Mouse (Mus musculus) liver (tissue): ENCODE measurements around the gene Hal.

Experiments
- DNase-seq: peaks from one replicate; pipeline ENCODE4 v3.0.0-alpha.2; 2020; ENCODE audit warnings: mixed read lengths

The Hal gene

DNA sequence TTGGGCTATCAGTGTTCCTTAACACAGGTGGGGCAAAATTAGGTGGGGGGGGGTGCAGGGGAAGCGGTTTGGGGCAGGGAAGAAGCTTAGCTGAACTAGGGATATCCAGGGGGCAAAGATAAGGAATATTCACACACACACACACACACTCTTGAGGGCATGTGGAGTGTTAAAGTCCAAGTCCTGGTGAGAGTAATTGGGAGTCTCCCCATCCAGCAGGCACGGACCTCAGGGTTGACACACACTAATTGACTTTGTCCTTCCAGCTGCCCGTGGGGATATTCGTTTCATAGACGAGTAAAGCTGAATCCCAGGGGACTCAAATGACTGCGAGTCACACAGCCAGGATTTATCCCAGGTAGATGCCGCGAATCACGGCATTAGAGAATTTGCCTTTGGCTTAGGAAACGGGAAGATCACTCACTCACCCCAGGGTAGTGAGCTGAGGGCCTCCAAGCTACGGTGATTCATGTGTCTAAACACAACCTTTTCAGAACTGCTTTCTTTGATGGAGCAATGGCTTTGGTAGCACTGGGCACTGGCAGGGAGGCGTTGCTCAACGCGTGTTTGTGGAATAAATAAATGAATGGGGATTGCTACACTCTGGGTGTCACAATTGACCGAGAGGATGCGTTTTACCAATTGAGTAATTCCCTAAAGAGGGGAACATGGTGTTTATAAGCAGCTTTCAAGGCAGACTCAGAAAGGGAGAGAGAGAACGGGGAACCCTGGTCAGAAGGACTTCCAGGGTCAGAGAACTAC, at the start of gene Hal:
Gene Hal (plus strand): TSS at position 703 of the 762 bp plus-strand sequence.
- DNase-seq, result no peak

DNA sequence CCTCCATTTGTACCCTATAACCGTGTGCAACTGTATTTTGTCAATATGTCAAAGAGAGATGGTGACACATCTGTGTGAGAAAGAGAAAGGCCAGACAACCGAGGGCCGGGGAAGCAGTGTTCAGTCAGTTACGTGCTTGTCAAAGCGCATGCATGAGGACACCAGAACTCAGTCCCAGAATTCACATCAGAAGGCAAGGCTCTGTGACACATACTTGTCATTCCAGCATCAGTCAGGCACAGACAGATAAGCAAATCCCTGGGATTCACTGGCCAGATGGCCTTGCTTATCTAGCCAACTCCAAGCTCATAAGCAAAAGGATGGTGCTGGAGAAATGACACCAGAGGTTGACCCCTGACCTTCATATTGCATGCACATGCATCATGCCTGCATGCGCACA, 47.1 kb upstream of the Hal start:
- DNase-seq, result no peak

DNA sequence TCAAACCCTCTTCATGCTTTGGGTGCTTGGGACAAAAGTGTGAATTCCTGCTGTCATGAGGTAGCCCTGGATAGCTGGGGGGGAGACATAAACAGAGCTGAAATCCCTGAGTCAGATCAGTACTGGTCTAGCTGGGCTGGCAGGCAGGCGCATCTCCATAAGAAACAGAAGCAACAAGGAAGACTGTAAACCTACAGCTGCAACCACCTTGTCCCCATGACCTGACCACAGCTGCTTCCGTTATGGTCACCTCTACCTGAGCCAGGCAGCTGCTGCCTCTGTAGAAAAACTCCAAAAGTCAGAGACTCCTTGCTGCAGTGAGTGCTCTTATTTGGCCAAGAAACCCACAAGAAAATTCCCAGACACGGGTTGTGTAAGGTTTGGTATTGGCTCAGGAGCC, 46.4 kb upstream of the Hal start:
- no peak for DNase-seq

DNA sequence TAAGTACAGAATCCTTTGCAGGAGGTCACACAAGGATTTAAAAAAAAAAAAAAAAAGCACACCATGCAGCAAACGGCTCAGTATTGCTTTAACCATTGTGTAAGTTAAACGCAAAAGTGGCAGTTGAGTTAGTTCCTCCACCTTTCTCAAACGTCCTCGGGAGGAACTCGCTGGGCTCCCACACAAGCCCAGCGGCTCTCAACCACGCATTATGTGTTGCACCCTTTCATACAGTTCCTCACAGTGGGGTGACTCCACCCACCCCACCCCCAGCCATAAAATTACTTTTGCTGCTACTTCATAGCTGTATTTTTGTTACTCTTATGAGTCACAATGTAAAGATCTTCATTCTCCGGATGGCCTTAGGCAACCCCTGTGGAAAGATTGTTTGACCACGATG, 44.2 kb upstream of the Hal start:
- no peak for DNase-seq

DNA sequence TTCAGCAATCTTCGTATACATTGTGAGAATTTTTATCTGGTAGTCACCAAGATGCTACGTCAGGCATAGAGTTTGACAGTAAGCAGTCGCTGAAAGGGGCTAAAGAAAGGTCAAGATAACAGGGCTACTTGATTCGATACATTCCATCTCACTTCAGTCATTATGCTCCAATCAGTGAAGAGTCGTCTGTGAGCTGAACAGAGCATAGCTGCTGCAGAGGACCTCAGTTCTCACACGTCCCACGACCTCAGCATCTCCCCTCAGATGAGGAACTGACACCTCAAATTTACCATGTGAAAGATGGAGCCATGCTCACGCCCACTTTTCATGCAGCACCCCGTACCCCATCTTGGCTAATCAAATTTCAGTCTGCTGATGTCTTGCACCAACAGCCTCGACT, 41.2 kb upstream of the Hal start:
- no peak for DNase-seq

DNA sequence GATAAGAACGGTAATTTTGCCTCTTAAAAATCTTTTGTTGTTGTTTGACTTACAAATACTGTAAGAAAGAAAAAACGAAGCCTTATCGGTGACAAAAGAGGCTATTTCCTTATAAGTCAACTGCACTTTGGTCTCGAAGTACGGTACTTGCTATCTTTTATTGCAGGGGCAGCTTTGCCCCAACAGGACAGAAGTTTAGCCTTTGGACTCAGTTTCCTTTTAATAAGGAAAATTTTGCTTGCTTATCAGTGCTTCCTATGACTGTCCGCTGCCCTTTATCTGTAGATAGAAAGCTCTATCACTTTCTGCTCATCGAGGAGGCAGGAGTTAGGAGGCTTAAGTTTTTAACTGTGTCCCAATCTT, 33.9 kb upstream of the Hal start:
- DNase-seq, result no peak

DNA sequence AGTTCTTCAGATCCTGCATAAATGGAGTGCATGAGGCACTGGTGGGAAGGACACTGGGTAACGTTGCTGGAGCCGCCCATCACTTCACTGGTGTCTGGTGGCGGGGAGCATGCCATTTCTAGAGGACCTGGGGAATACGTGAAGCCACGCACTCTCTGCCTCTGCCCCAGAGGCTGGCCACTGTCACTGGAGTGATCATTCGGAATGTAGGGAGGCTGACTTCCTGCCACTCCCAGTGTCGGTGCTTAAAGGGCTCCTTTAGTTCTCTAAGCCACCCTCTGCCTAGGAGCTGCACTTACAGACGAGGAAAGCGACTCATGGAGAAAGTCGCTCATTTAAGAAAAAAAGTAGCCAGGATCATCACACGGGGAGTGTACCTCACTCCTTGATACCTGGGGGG, 28.5 kb upstream of the Hal start:
- DNase-seq, result no peak

DNA sequence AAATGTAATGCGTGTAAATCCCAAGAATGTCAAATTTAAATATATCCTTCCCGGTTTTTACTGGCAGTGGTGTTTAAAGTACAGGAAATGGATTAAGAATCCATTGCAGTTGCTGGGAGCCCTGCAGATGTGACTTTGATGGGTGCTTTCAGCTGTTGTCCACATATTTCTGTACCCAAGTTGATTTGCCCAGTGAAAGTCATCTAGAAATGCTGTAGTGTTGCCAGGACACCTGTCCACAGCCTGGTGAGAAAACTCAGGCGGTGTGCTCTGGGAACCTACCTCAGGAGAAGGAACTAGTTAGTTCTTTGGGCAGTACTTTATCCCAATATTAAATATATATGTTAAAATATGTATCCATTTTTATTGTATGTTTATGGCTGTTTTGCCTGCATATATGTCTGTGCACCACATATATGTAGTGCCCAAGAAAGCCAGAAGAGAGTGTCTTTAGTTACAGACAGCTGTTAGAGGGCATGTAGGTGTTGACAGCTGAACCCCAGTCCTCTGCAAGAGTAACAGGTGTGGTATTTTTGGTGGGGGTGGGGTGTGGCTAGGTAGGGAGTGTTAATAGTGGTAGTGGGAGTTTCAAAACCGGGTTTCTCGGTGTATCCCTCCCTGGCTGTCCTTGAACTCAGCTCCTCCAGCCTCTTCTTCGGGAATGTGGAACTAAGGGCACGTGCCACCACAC, 25.7 kb upstream of the Hal start:
- no peak for DNase-seq

DNA sequence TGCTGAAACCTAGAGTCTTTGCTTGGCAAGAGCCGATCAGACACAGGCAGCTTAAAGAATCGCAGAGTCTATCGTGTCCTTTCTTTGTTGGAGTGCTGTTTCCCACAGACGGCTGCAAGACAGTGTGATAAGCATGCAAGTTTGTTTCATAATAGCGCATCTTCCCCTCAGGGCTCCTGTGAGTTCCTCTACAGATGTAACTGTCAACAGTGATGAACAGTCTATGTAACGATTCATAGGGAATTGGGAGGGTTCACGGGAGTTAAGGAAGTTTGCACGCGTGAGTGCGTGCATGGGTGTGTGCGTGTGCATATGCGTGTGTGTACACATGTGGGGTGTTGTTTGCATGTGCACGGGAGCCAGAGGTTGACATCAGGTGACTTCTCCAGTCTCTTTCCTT, 25.0 kb upstream of the Hal start:
- no peak for DNase-seq

DNA sequence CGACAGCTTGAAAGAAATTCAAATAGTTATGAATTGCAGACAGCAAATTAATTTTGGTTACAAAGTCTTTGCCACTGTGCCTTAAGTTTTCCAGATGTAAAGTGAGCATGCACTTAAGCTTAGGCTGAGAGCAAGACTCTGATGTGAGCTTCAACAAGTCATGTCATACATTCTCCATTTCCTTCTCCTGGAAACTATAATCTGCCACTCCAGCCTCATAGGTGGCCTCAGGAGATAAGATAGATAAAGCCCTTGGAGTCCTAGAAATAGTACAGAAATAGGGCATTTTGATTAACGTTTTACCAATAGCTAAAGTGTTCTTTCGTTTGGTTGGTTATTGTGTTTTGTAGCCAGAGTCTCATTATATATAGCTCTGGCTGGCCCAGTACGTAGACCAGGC, 21.3 kb upstream of the Hal start:
- no peak for DNase-seq

DNA sequence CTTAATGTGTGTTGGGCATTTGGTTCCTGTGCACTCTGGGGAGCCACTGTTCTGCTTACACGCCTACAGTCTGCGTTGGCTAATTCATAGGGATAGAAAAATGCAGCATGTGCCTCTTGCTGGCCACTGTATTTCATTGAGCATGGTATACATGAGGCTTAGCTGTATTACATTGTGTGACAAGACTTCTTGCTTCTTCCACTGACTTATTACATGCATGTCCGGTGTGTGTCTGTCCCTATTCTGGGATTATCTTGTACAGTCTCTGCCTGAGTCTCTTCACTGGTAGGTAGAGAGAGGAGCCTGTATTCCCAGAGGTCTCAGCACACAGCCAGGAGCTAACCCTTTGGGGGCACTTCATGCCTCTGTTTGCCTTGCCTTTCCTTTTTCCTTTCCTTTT, 20.8 kb upstream of the Hal start:
- DNase-seq, result no peak

DNA sequence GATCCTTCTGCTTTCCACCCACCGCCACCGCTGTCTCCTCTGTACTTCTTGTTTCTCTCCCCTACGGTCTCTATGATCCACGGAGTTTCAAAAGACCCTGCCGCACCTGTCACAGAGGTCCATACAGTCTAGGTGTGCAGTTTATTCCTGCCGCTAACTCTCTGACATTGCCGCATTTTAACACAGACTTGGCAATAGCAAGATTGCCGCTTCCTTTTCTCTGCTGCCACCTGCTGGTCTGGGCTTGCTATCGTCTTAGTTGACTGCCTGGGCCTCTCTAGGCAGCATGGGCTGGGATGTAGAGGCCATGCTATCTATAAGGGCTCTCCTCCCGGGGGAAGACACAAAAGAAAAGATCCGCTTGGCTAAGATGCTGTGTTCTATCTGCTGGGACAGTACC, 17.2 kb upstream of the Hal start:
- DNase-seq, result peak; percentile 83

DNA sequence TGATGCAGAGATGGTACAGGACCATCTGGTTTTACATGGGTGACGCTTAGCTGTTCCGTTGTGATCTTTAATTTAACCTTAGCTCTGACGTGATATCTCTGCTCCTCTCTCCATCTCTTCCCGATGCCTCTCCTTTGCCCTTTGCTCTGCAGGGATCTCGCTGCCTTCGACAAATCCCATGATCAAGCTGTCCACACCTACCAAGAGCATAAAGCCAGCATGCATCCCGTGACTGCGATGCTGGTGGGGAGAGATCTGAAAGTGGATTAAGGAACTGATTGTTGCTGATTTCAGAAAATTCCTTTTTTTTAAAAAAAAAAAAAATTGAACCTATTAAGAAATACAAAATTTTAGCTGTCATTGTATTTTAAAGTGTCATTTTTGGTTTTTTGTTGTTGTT, 4.1 kb upstream of the Hal start:
- no peak for DNase-seq

DNA sequence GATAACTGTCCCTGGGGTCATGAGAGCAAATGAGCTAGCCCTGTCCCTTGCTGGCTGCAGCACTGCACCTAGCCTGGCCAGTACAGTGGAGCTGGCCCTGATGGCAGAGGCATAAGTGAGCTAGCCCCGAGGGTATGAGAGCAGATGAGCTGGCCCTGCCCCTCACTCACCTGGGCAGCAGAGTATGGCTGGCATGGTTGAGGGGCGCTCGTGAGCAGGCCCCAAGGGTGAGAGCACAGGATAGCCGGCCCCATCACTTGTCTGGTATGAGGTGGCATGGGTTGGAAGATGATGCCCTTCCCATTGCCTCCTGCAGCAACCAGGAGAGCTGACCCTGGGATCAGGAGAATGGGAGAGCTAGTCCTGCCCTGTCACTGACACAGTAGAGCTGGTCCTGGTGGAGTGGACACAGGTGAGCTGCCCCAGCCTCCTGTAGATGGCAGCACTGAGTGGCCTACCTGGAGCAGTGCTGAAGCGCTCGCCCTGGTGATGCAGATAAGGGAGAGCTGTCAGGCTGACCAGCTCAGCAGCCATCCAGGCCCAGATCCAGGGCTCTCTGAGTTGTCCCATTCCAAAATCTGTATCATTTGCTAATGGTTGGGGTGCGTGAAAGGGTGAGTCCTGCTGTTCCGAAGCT, 3.4 kb upstream of the Hal start:
- peak; percentile 64 for DNase-seq

DNA sequence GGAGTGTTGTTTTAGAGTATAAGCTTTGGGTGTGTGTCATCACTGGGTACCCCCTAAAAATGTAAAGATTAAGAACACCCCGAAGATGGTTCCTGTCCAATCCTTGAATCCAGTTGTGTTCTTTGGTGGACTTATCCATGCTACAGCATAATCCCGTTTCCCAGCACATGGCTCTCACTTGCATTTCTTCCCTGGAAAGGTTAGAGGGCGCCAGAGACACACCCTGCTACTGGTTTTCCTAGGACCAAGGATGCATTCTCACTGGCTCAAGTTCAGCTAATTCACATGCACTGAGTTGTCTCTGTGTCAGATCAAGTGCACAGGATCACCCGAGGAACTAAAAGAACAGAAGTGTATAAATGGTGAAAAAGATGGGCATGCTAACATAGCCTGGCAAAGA, 1.9 kb upstream of the Hal start:
- DNase-seq, result peak; percentile 19

DNA sequence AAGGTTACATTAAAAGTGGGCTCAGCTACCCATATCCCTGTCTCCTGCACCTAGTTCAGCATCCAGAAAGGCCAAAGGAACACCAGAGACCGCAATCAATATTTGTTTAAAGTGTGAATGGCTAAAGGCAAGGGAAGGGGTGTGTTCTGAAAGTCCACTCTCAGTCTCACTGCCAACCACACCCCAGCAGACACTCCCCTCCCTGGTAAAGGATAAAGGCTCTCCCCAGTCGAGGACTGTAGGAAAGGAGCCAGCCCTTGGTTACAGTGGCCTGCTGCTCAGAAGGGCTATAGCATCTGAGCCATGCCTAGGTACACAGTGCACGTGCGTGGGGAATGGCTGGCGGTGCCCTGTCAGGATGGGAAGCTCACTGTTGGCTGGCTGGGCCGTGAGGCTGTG, 259 bp downstream of the Hal start:
- DNase-seq, result no peak

DNA sequence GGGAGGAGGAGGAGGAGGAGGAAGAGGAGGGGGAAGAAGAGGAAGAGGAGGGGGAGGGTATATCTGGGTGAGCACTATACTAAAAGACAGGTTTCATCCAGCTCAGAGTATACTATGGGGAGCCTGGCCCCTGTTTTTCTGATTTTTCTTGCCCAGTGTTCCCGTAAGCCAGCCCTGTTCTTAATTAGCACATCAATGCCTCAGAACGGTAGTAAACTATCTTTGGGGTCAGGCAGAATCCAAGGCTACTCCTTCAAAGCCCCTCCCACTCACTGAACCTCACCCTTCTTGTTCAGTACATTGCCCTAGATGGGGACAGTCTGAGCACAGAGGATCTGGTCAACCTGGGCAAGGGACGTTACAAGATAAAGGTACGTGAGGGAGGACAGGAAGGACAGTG, 1.9 kb downstream of the Hal start:
- DNase-seq, result no peak

DNA sequence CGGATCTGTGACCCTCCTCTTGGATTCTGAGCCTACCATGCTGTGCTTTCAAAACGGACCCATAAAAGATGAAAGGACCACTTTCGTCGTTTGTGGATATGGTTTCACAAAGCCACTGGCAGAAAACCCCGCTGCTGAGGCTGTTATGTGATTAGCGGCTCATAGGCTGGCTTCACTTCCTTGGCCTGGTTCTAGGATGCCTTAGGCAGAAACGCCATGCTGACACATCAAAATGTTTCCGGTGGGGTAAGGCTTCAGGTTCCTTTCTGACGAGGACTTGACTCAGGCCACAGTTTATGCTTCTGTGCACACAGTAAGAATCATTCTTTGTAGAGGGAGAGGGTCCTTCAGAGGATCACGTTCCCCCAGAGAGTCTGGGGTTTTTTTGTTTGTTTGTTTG, 12.3 kb downstream of the Hal start:
- DNase-seq, result no peak

DNA sequence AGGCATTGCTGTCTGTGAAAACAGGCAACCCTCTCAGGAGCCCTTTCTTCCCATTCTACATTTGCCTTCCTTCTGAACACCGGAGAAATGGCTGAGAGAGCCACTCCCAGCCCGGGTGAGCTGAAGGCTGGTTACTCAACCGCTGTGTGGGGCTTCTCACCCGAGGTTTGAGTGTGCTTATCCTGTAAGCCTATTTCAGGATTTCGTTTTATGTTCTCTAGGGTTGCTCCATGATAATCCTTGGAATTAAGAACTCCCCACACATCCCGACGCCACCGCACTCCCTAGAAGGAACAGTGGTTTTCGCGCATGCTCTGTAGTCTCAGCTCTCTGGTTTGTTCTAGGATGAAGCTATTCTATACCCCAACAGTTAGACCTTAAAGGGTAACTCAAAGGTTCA, 12.8 kb downstream of the Hal start:
- no peak for DNase-seq

DNA sequence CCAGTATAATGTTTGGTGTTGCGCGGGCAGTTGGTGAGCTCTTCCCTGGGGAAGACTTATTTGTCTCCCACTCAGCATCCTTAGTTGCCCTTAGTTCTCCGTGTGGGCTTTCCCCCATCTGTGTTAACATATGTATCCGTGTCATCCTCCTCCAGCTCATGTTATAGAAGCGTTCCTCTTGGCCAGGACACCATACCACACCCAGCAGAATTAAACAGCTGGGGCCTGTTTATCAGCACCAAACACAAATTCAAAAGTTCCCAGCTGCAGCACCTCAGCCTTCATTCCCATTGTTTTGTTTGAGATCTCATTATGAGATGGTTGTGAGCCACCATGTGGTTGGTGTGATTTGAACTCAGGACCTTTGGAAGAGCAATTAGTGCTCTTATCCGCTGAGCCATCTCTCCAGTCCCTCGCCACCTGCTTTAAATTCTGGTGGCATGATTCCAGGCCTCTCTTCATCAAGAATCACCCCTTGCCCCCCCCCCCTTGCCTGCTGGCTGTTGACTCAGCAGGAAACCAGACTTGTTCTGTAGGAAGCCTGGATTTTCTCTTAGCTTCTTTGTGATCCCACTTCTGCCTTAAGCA, 19.9 kb downstream of the Hal start:
- no peak for DNase-seq

DNA sequence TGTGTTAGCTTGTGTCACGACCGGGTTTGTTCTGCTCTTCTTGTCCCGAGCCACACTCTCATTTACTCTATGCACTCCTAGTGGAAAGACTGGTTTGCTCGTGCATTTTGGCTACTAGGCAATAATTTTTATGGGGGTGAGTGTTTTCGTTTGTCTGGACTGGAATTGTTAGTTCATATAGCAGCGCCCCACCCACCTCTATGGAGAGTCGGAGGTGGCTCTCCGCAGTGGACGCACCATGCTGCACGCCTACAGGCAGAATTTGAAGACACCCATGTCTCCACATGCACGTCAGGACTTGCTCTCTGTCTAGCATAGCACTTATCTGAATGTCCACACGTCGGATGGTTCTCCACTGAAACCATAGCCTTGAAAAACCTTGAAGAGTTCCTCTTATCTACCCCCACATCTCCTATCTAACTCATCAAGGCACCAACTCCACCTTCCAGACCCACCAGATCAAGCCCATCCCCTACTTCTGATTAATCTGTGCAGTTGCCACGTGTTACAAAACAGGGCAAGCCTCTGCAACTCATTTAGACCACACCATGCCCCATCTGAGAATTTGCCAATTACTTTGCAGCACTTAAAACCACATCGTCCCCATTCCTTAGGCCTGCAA, 21.1 kb downstream of the Hal start:
- DNase-seq, result no peak

DNA sequence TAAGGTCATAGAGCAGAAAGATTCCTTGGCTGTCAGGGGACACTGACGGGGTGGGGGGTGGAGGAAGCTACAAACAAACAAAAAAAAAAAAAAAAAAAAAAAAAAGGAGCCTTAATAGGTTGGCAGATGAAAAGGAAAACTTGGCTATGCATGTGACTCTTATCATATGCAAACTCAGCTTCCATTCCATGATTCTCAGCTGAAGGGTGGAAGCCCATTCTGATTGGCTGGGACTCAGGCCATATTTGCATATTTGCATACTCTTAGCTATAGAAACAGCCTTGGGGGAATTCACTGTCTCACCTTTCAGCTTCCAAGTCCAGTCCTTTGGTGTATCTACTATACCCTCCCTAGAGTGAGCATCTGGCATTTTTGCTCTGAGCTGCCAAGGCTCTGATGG, 26.9 kb downstream of the Hal start:
- DNase-seq, result no peak

DNA sequence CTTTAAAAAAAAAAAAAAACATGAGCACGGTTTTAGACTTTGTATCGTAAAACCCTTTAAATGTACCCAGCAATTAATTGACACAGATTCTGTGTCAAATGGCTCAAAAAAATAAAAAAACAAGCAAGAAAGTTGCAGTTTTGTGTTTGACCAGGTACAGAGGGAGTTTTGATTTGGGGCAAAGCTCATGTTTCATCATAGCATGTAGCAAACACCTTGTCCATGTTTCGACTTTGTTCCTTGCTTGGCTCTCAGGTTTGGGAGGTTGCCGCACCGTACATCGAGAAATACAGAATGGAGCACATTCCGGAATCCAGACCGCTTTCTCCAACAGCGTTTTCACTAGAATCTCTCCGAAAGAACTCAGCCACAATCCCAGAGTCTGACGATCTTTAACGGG, 27.4 kb downstream of the Hal start:
- DNase-seq, result no peak

DNA sequence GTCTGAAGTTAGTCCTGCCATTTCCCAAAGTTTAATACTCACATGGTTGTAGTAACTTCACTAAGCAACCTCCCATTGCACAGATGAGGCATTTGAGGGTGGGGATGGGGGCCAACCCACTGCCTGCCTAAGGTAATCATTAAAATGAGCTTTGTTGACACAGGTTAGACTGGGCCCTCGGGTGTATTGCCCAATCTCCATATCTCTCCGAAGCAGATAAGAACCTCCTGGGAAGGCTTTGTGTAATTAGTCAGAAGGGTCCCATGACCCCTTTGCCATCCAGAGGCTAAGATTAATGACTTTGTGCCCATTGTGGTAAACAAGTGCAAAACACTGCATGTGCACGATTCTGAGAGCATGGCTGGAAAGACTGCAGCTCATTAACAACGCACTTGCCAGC, 29.2 kb downstream of the Hal start:
- peak; percentile 24 for DNase-seq
